Mouse (Mus musculus): Measurements from ENCODE around the gene Vps26b. TPM values are rescaled to one million over a fixed set of nuclear protein-coding genes. Genes with fewer than 3 reads are reported as not detected.

Vps26b gene
- polyA plus RNA-seq, 1 experiment from 2014 or later: 90.7 TPM

DNA sequence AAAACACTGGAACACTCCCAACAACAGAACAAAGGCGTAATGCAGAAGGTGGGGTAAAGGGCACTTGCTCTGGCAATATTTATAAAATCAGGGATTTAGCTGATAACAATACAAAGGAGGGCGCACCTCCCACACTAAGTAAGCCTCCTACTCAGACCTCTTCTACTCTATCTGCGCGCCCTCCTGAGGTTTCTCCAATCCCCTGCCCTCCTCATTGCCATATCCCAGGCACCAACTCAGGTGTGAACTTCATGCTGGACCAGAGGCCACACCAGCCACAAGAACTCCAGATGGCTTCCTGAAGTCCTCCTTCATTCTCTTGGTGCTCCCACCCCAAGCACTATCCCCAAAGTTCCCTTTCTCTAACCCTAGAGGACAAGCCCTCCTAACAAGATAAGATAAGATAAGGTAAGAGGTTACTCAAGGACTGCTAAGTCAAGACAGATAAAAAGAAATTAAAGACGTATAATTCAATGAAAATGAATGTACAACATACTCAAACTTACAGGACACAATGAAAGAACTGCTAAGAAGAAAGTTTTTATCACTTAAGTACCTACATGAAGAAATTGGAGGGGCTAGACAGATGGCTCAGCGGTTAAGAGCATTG is 44.1 kb downstream of the Vps26b start:
- peaks cover 54% of the 10 kb centered on the region for H3K36me3 ChIP-seq

DNA sequence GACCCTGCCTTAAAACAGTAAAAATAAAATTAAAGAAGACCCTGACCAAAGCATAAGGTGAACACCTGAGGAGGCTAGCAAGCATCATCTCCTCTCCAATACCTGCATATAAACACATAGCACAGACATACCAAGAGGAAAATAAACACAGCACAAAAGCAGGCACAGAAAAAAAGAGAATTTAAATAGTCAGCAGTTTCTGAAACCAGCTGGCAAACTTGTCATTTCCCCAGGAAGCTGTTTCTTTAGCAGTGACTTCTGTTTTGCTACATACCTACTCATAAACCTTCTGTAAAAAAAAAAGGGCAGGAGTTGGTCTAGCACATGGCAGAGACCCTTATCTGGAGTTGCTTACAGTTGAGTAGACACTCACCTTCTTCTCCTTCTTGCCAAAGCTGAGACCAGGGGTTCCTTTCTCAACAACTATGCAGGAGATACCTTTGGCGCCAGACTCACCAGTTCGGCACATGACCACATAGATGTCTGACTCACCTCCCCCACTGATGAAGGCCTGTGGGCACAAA is 44.7 kb downstream of the Vps26b start:
- H3K4me3 ChIP-seq: no peak overlapping the region
- no peak overlapping the region for H3K9ac ChIP-seq
- no peaks in the 10 kb centered on the region for H3K4me1 ChIP-seq (replicated peaks)
- no peak for ATAC-seq (ENCODE audit: low FRiP score, low read depth)
- no peak overlapping the region for H3K4me2 ChIP-seq
- H3K27me3 ChIP-seq: no peaks in the 10 kb centered on the region
- no peaks in the 10 kb centered on the region for H3K9me3 ChIP-seq
- H3K27ac ChIP-seq (replicated peaks): no peak overlapping the region
- peaks cover 55% of the 10 kb centered on the region for H3K36me3 ChIP-seq
- 96% methylated on average over 2 of the region's 2 CpGs for WGBS

More for the DNA sequence above, 44.1 kb downstream of the Vps26b start:
- H3K9me3 ChIP-seq: no peaks in the 10 kb centered on the region
- no peaks in the 10 kb centered on the region for H3K27me3 ChIP-seq
- H3K9ac ChIP-seq: no peak overlapping the region
- WGBS: 98% methylated on average over 6 of the region's 6 CpGs
- H3K4me2 ChIP-seq: no peak overlapping the region
- H3K4me1 ChIP-seq (replicated peaks): no peaks in the 10 kb centered on the region
- H3K27ac ChIP-seq (replicated peaks): no peak overlapping the region
- H3K4me3 ChIP-seq: no peak overlapping the region
- ATAC-seq (ENCODE audit: low FRiP score, low read depth): no peak

DNA sequence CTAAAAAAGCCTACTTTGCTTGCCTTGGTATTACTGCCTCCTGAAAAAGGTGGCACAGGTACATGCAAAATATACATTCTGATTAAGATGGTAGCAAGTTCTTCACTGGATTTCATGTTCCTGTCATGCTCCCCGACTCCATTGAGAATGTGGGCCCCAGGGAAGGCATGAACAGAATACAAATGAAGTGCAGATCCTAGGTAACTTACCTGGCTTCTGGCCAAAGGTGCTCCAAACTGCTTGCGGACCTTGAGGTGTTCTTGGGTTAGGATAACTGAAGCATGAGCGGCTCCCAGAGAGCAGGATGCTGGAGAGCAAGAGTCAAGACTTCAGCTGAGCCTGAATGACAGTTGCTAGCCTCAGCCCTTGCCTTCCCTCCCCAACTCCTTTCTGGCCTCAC is 51.1 kb downstream of the Vps26b start:
- H3K4me2 ChIP-seq: no peak overlapping the region
- no peak overlapping the region for H3K27ac ChIP-seq (replicated peaks)
- H3K4me1 ChIP-seq (replicated peaks): no peaks in the 10 kb centered on the region
- ATAC-seq (ENCODE audit: low FRiP score, low read depth): no peak
- WGBS: 94% methylated on average over 3 of the region's 3 CpGs
- H3K36me3 ChIP-seq: peaks cover 41% of the 10 kb centered on the region
- H3K9ac ChIP-seq: no peak overlapping the region
- no peaks in the 10 kb centered on the region for H3K27me3 ChIP-seq
- no peaks in the 10 kb centered on the region for H3K9me3 ChIP-seq
- H3K4me3 ChIP-seq: no peak overlapping the region

GRCm38 (mm10) chr9:26977754-26978153 is 52.1 kb downstream of the Vps26b start:
- Histone ChIP-seq H3K4me3 (no peak overlapping the region), H3K27ac (replicated peaks) (no peak overlapping the region), H3K4me2 (no peak overlapping the region), H3K9me3 (no peaks in the 10 kb centered on the region), H3K36me3 (peaks cover 42% of the 10 kb centered on the region), H3K4me1 (replicated peaks) (no peaks in the 10 kb centered on the region), H3K9ac (no peak overlapping the region), H3K27me3 (no peaks in the 10 kb centered on the region)
- WGBS: 90% methylated on average over 9 of the region's 9 CpGs
- ATAC-seq (ENCODE audit: low FRiP score, low read depth): no peak

Other genes with a start within 250 kb of the Vps26b start
- 2.0 and 2.5 TPM in 2 replicates for gene Glb1l2, start 223.6 kb downstream of the Vps26b start, polyA plus RNA-seq (2015; fragmentation: Nextera tagmentation; extraction: Ambion mirVana)
- gene Glb1l3, start 169.2 kb downstream of the Vps26b start, polyA plus RNA-seq (2015; fragmentation: Nextera tagmentation; extraction: Ambion mirVana): not detected in 2 replicates
- gene Gm1110, start 107.0 kb downstream of the Vps26b start, polyA plus RNA-seq (2015; fragmentation: Nextera tagmentation; extraction: Ambion mirVana): 0.16 and 0.47 TPM in 2 replicates
- 36.1 and 41.7 TPM in 2 replicates for gene Acad8, start 30.5 kb downstream of the Vps26b start, polyA plus RNA-seq (2015; fragmentation: Nextera tagmentation; extraction: Ambion mirVana)
- 130 and 131 TPM in 2 replicates for gene Thyn1, start 30.4 kb downstream of the Vps26b start, polyA plus RNA-seq (2015; fragmentation: Nextera tagmentation; extraction: Ambion mirVana)
- gene Ncapd3, start 110 bp upstream of the Vps26b start, polyA plus RNA-seq (2015; fragmentation: Nextera tagmentation; extraction: Ambion mirVana): 15.4 and 16.6 TPM in 2 replicates
- gene Jam3, start 125.4 kb upstream of the Vps26b start, polyA plus RNA-seq (2015; fragmentation: Nextera tagmentation; extraction: Ambion mirVana): 46.7 and 49.9 TPM in 2 replicates

All from hindbrain, embryonic 15.5 days (tissue).